Mouse (Mus musculus) layer of hippocampus, adult 8-10 months (tissue): Measurements from ENCODE around the gene 2210017I01Rik. TPM values are rescaled to one million over a fixed set of nuclear protein-coding genes. Genes with fewer than 3 reads are reported as not detected.

Source experiments
- DNase-seq, 2 experiments: peaks; one replicate each; pipeline ENCODE4 v3.0.0; 2022; ENCODE audit warnings: low spot score in 2 of 2
- total RNA-seq, 4 experiments: library from RNA; stranded (reverse); gene quantifications; 2 replicates each; pipeline ENCODE4 v1.2.4; 2022

The 2210017I01Rik gene
- total RNA-seq, 4 experiments from 2014 or later = not detected

DNA sequence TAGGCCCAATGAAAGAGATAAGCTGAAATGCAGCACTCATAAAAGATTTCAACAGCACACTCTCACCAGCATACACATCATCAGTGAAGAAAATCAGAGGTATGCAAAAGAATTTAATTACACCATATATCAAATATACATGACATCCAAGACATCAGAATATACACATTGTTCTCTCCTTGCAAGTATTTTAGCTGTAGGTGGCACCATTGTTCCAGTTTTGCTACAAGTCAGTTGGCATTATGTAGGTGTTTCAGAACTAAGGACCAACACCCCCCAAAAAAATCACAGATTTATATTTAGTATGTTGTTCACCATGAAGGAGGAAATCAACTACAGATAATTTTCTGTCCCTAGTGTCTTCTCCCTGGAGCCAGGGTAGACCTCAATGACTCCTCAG lies 41.9 kb downstream of the 2210017I01Rik start:
- no peak for DNase-seq

Other genes starting within 250 kb of the 2210017I01Rik start
- not detected for gene Sprr2f, start 242.3 kb downstream of the 2210017I01Rik start, total RNA-seq
- not detected for gene Sprr2h, start 221.8 kb downstream of the 2210017I01Rik start, total RNA-seq
- gene Sprr2i, start 199.5 kb downstream of the 2210017I01Rik start, total RNA-seq = not detected
- gene Sprr2j-ps, start 189.4 kb downstream of the 2210017I01Rik start, total RNA-seq = not detected
- gene Gm9774, start 178.1 kb downstream of the 2210017I01Rik start, total RNA-seq = 1 to 10 TPM; 2.3 to 7.0 (median 3.9) TPM
- gene Sprr2k, start 174.9 kb downstream of the 2210017I01Rik start, total RNA-seq = not detected
- gene Sprr1b, start 168.7 kb downstream of the 2210017I01Rik start, total RNA-seq = not detected
- gene Sprr3, start 148.8 kb downstream of the 2210017I01Rik start, total RNA-seq = not detected
- gene Sprr1a, start 121.6 kb downstream of the 2210017I01Rik start, total RNA-seq = not detected
- not detected for gene Sprr4, start 107.0 kb downstream of the 2210017I01Rik start, total RNA-seq
- not detected for gene 2310046K23Rik, start 73.0 kb downstream of the 2210017I01Rik start, total RNA-seq
- gene Ivl, start 33.8 kb downstream of the 2210017I01Rik start, total RNA-seq = not detected
- gene Smcp, start 18.5 kb downstream of the 2210017I01Rik start, total RNA-seq = not detected
- not detected for gene Lce6a, start 14.2 kb upstream of the 2210017I01Rik start, total RNA-seq
- not detected for gene Lce1a1, start 40.8 kb upstream of the 2210017I01Rik start, total RNA-seq
- not detected for gene Lce1b, start 49.4 kb upstream of the 2210017I01Rik start, total RNA-seq
- not detected for gene Lce1a2, start 62.8 kb upstream of the 2210017I01Rik start, total RNA-seq
- not detected for gene Lce1c, start 71.8 kb upstream of the 2210017I01Rik start, total RNA-seq
- not detected for gene Lce1d, start 79.7 kb upstream of the 2210017I01Rik start, total RNA-seq
- gene Lce1e, start 101.6 kb upstream of the 2210017I01Rik start, total RNA-seq = not detected
- gene Lce1f, start 112.9 kb upstream of the 2210017I01Rik start, total RNA-seq = not detected
- gene Gm38119, start 131.6 kb upstream of the 2210017I01Rik start, total RNA-seq = not detected
- gene Lce1g, start 144.8 kb upstream of the 2210017I01Rik start, total RNA-seq = not detected
- gene Lce1h, start 157.6 kb upstream of the 2210017I01Rik start, total RNA-seq = not detected
- not detected for gene Lce1i, start 171.4 kb upstream of the 2210017I01Rik start, total RNA-seq
- gene Lce1j, start 183.0 kb upstream of the 2210017I01Rik start, total RNA-seq = not detected
- not detected for gene Lce1k, start 200.4 kb upstream of the 2210017I01Rik start, total RNA-seq
- not detected for gene Kprp, start 219.8 kb upstream of the 2210017I01Rik start, total RNA-seq
- not detected for gene Lce1l, start 243.8 kb upstream of the 2210017I01Rik start, total RNA-seq